Mouse (Mus musculus) cerebellum, postnatal 4 days (tissue): Measurements from ENCODE around the gene Gm7682.
"Not testable (repeated sequence)": the region's sequence is repeated elsewhere in the genome, so short reads cannot be mapped to it uniquely, and the experiment has no call there.

Source experiments
- DNase-seq, 2 experiments: peaks; one replicate each; pipeline ENCODE4 v3.0.0; 2022; ENCODE audit warnings: low spot score in 2 of 2, mixed read lengths in 1 of 2

Gene Gm7682

DNA sequence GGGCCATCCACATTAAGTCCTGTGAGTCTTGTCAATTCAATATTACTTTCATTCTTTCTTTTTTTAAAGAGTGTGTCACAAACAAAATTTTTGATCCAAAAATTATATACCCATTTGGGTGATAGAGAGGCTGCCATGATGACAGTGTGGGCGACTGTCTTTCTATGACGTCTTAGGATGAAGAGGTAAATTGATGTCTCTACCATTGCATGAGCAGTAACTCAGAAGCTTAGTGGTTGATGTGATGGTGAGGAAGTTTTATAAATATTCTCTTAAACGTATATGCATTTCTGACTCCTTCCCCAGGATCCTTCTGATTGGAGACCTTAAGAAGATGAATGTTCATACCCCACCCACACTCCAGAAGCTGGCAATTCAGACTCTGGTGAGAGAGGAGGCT is at the start of gene Gm7682:
TSS of gene Gm7682 (plus strand) at position 301 of the 400 bp plus-strand sequence.
- not testable (repeated sequence) for DNase-seq
